Mouse (Mus musculus) MN1 (cell line): ENCODE data around the gene Ndufb10.

Source experiments
- DNase-seq: peaks from one replicate; pipeline ENCODE4 v3.0.0-alpha.2; 2016; ENCODE audit warnings: low spot score

Gene Ndufb10

GRCm38 (mm10) chr17:24724184-24724583 lies at the start of gene Ndufb10:
Gene Ndufb10 (minus strand): TSS chr17:24724478.
- peak; percentile 97 for DNase-seq

- DNase-seq = no peak
These were observed 49.0 kb upstream of the Ndufb10 start for GRCm38 (mm10) chr17:24773241-24773640.

GRCm38 (mm10) chr17:24769146-24769545 lies 44.9 kb upstream of the Ndufb10 start:
- no peak for DNase-seq

- DNase-seq = no peak
These were observed 42.1 kb upstream of the Ndufb10 start for GRCm38 (mm10) chr17:24766266-24766875.

- peak; percentile 74 for DNase-seq
These were observed 41.0 kb upstream of the Ndufb10 start for GRCm38 (mm10) chr17:24765016-24765905.

GRCm38 (mm10) chr17:24761121-24761520 lies 36.8 kb upstream of the Ndufb10 start:
- DNase-seq = peak; percentile 71

- no peak for DNase-seq
These were observed 33.1 kb upstream of the Ndufb10 start for GRCm38 (mm10) chr17:24757394-24757793.

GRCm38 (mm10) chr17:24752415-24753394 lies 28.4 kb upstream of the Ndufb10 start, which contains the start of gene Hs3st6:
Gene Hs3st6 (plus strand): TSS chr17:24752988.
- peak; percentile 72 for DNase-seq

- no peak for DNase-seq
These were observed 27.2 kb upstream of the Ndufb10 start for GRCm38 (mm10) chr17:24751528-24751927.

- DNase-seq = no peak
These were observed 22.7 kb upstream of the Ndufb10 start for GRCm38 (mm10) chr17:24746986-24747385.

GRCm38 (mm10) chr17:24745526-24746497 lies 21.5 kb upstream of the Ndufb10 start:
- peak; percentile 94 for DNase-seq

- no peak for DNase-seq
These were observed 20.1 kb upstream of the Ndufb10 start for GRCm38 (mm10) chr17:24744381-24744780.

- no peak for DNase-seq
These were observed 19.6 kb upstream of the Ndufb10 start for GRCm38 (mm10) chr17:24743896-24744295.

GRCm38 (mm10) chr17:24742307-24742706 lies 18.0 kb upstream of the Ndufb10 start:
- no peak for DNase-seq

GRCm38 (mm10) chr17:24739926-24740325 lies 15.6 kb upstream of the Ndufb10 start:
- DNase-seq = no peak

- no peak for DNase-seq
These were observed 14.0 kb upstream of the Ndufb10 start for GRCm38 (mm10) chr17:24738238-24738637.

- no peak for DNase-seq
These were observed 13.0 kb upstream of the Ndufb10 start for GRCm38 (mm10) chr17:24737135-24737810.

- peak; percentile 83 for DNase-seq
These were observed 12.2 kb upstream of the Ndufb10 start, which contains the start of gene Msrb1 for GRCm38 (mm10) chr17:24736330-24737051. Gene Msrb1 (plus strand): TSS chr17:24736642.

GRCm38 (mm10) chr17:24735446-24735845 lies 11.2 kb upstream of the Ndufb10 start:
- DNase-seq = no peak
